Mouse (Mus musculus): ENCODE measurements around the gene Ip6k2. TPM values are rescaled to one million over a fixed set of nuclear protein-coding genes. Genes with fewer than 3 reads are reported as not detected.

Ip6k2 gene
- polyA plus RNA-seq, 1 experiment from 2014 or later: 89.3 TPM

DNA sequence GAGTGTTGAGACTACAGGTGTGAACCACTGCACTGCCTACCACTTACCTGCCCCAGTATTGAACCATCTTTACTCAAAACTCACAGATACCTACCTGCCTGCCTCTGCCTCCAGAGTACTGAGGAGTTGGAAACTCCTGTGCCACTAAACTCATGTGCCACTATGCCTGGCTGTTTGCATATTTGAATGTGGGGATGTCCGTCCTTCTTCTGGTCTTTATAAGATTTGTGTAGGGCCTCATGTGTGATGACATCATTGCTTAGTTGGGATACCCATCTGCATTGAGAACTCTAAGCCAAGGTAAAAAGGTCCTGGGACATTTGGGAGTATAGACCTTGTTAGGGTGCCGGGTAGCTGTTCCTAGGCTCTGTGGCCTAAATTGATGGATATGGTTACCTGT lies 3.5 kb downstream of the Ip6k2 start:
- H3K4me3 ChIP-seq: no peak overlapping the region
- peaks cover 35% of the 10 kb centered on the region for H3K36me3 ChIP-seq (replicated peaks)
- no peaks in the 10 kb centered on the region for H3K9me3 ChIP-seq
- no peak overlapping the region for H3K27ac ChIP-seq
- 91% methylated on average over 2 of the region's 2 CpGs for WGBS
- no peaks in the 10 kb centered on the region for H3K27me3 ChIP-seq (ENCODE audit: poor library complexity, severe bottlenecking)
- DNase-seq (ENCODE audit: extremely low spot score, low spot score): no peak
- peaks cover 78% of the 10 kb centered on the region for H3K4me1 ChIP-seq

- WGBS: 84% methylated on average over 3 of the region's 3 CpGs
- H3K4me3 ChIP-seq: no peak overlapping the region
- H3K27me3 ChIP-seq (ENCODE audit: poor library complexity, severe bottlenecking): no peaks in the 10 kb centered on the region
- H3K9me3 ChIP-seq: no peaks in the 10 kb centered on the region
- H3K4me1 ChIP-seq: peaks cover 80% of the 10 kb centered on the region
- DNase-seq (ENCODE audit: extremely low spot score, low spot score): no peak
- peaks cover 42% of the 10 kb centered on the region for H3K36me3 ChIP-seq (replicated peaks)
- H3K27ac ChIP-seq: no peak overlapping the region
Observed at GRCm38 (mm10) chr9:108788713-108789112, 5.1 kb downstream of the Ip6k2 start.

DNA sequence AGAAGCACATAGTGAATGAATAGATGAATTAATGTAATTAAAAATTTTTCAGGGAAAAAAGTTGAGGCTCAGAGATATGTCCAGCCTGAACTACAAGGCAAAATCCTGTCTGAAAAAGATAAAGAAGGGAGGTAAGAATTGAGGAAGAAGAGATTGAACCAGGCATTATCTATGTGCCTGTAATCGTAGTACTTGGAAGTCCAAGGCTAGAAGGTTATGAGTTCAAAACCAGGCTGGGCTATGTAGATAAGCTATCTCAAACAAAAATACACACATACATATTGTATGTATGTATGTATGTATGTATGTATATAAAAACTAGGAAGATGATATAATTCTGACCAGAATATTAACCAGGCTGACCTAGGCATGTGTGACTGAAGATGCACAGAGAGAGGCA lies 8.7 kb downstream of the Ip6k2 start:
- DNase-seq (ENCODE audit: extremely low spot score, low spot score): no peak
- 88% methylated on average over 1 of the region's 1 CpGs for WGBS

GRCm38 (mm10) chr9:108792730-108793129 lies 9.1 kb downstream of the Ip6k2 start:
- H3K4me1 ChIP-seq: peaks cover 86% of the 10 kb centered on the region
- peaks cover 54% of the 10 kb centered on the region for H3K36me3 ChIP-seq (replicated peaks)
- DNase-seq (ENCODE audit: extremely low spot score, low spot score): no peak
- WGBS: 59% methylated on average over 3 of the region's 3 CpGs
- no peak overlapping the region for H3K27ac ChIP-seq
- H3K27me3 ChIP-seq (ENCODE audit: poor library complexity, severe bottlenecking): no peaks in the 10 kb centered on the region
- H3K4me3 ChIP-seq: no peak overlapping the region
- no peaks in the 10 kb centered on the region for H3K9me3 ChIP-seq

More for the DNA sequence above, 8.7 kb downstream of the Ip6k2 start:
- H3K27ac ChIP-seq: no peak overlapping the region
- no peaks in the 10 kb centered on the region for H3K9me3 ChIP-seq
- H3K4me3 ChIP-seq: no peak overlapping the region
- H3K4me1 ChIP-seq: peaks cover 87% of the 10 kb centered on the region
- peaks cover 54% of the 10 kb centered on the region for H3K36me3 ChIP-seq (replicated peaks)
- no peaks in the 10 kb centered on the region for H3K27me3 ChIP-seq (ENCODE audit: poor library complexity, severe bottlenecking)

- Histone ChIP-seq H3K36me3 (replicated peaks) (peaks cover 67% of the 10 kb centered on the region), H3K27ac (no peak overlapping the region), H3K27me3 (ENCODE audit: poor library complexity, severe bottlenecking) (no peaks in the 10 kb centered on the region), H3K4me3 (peak overlapping the region; percentile 28; the same call in 1 of the 2 replicates), H3K4me1 (peaks cover 62% of the 10 kb centered on the region), H3K9me3 (no peaks in the 10 kb centered on the region)
- WGBS: 77% methylated on average over 2 of the region's 2 CpGs
- DNase-seq (ENCODE audit: extremely low spot score, low spot score): no peak
Observed at GRCm38 (mm10) chr9:108795281-108795680, 11.7 kb downstream of the Ip6k2 start.

DNA sequence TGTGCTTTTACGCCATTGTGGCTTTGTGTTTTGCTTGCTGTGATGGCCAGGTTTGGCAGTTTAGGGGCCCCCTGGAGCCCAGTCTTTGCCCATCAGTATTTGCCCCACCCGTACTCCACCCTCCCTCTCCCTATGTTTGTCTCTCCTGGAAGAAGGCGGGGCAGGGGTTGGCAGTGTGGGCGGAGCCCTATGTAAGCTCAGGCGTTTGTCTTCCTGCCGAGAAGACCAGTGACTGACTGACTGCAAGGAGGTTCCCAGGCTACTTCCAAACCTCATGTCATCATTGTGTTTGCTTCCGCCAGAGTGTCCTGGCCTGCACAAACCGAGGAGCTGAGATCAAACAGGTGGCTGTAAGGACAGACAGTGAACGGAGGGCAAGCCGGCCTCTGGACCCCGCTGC lies 12.2 kb downstream of the Ip6k2 start:
- WGBS: 45% methylated on average over 11 of the region's 11 CpGs
- Histone ChIP-seq H3K4me3 (peak overlapping the region; percentile 28; the same call in 1 of the 2 replicates), H3K27me3 (ENCODE audit: poor library complexity, severe bottlenecking) (no peaks in the 10 kb centered on the region), H3K27ac (peak overlapping the region; percentile 4; the same call in 1 of the 2 replicates), H3K9me3 (no peaks in the 10 kb centered on the region), H3K4me1 (peaks cover 59% of the 10 kb centered on the region), H3K36me3 (replicated peaks) (peaks cover 65% of the 10 kb centered on the region)
- DNase-seq (ENCODE audit: extremely low spot score, low spot score): no peak

DNA sequence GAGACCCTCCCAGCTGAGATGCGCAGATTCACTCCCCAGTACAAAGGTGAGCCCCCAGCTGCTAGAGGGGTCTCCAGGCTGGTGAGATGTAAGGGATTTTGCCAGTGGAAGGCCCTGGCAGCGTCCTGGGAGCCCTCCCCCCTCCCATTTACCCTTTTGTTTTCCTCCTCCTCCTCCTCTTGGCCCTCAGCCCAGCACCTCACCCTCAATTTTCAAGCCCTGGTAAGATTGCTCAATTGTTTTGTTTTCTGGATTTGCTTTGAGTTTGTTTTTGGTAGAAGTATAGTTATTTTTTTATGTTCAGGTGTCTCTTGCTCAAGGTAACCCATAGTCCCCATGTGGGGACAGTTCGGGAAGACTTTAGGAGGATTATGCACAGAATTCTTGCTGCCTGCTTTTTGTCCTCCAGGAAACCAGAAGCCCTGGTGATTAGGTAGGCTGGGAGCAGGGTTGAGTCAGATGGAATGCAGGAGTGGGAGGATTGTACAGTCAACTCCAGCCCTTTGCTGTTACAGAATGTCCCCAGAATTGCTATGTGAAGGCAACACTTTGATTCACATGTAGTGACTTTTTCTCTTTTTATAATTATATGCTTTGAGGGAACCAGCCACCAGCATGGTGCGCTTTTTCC lies 12.9 kb downstream of the Ip6k2 start:
- no peaks in the 10 kb centered on the region for H3K27me3 ChIP-seq (ENCODE audit: poor library complexity, severe bottlenecking)
- peaks cover 59% of the 10 kb centered on the region for H3K4me1 ChIP-seq
- H3K4me3 ChIP-seq: peak overlapping the region; percentile 28; the same call in 1 of the 2 replicates
- no peak for DNase-seq (ENCODE audit: extremely low spot score, low spot score)
- 76% methylated on average over 4 of the region's 4 CpGs for WGBS
- no peaks in the 10 kb centered on the region for H3K9me3 ChIP-seq
- H3K36me3 ChIP-seq (replicated peaks): peaks cover 72% of the 10 kb centered on the region
- peak overlapping the region; percentile 4; the same call in 1 of the 2 replicates for H3K27ac ChIP-seq

DNA sequence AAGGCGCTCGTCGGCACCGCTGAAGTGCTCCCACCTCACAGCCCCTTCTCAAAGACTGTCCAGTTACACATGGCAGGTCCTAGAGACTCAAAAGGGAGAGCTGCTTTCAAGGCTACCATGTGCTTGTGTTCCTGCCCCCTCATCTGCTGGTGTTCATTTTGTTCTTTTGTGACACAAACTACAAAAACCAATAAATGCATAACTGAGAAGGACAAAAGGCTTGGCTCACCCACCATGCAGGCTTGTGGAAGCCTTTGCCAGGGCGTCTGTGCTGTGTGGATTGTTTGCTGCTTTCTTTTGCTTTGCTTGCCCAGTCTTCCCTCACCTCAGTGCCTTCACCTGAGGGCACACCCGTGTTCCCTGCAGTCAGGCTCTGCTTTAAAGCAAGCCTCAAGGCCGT lies 13.9 kb downstream of the Ip6k2 start:
- Histone ChIP-seq H3K27ac (no peak overlapping the region; the same call in 1 of the 2 replicates), H3K4me3 (no peak overlapping the region), H3K4me1 (peaks cover 51% of the 10 kb centered on the region), H3K36me3 (replicated peaks) (peaks cover 82% of the 10 kb centered on the region), H3K27me3 (ENCODE audit: poor library complexity, severe bottlenecking) (no peaks in the 10 kb centered on the region), H3K9me3 (no peaks in the 10 kb centered on the region)
- 92% methylated on average over 7 of the region's 7 CpGs for WGBS
- DNase-seq (ENCODE audit: extremely low spot score, low spot score): no peak

DNA sequence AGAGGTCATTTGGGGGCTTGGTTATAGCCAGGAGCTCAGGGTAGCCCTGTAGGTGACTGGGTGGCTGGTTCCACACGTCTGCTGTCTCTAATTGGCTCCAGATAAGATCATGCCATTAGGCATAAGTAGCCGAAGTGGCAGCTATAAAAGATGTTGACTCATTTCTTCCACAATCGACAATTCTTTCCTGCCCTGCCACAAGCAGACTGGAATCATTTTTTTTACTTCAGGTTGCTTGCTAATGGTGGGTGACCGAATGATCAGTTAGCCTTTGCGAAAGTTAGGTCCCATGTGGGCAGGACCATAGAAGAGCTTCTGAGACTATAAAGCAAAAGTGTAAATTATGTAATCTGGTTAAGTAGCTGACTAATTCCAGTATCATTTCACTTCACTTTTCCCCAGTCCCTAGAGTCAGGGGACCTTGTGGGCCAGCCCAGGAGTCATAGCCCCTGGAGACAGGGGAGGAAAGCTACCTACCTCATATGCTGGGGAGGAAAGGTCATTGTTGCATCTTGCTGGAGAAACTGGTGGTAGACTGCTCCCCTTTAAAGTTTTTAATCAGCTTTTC lies 15.0 kb downstream of the Ip6k2 start:
- no peak overlapping the region for H3K4me3 ChIP-seq
- no peak for DNase-seq (ENCODE audit: extremely low spot score, low spot score)
- peaks cover 39% of the 10 kb centered on the region for H3K4me1 ChIP-seq
- H3K36me3 ChIP-seq (replicated peaks): peaks cover 87% of the 10 kb centered on the region
- no peak overlapping the region for H3K27ac ChIP-seq
- H3K27me3 ChIP-seq (ENCODE audit: poor library complexity, severe bottlenecking): no peaks in the 10 kb centered on the region
- 89% methylated on average over 5 of the region's 5 CpGs for WGBS
- H3K9me3 ChIP-seq: no peaks in the 10 kb centered on the region

- WGBS: 91% methylated on average over 3 of the region's 3 CpGs
- H3K4me3 ChIP-seq: no peak overlapping the region
- no peaks in the 10 kb centered on the region for H3K27me3 ChIP-seq (ENCODE audit: poor library complexity, severe bottlenecking)
- DNase-seq (ENCODE audit: extremely low spot score, low spot score): no peak
- H3K9me3 ChIP-seq: no peaks in the 10 kb centered on the region
- peaks cover 88% of the 10 kb centered on the region for H3K36me3 ChIP-seq (replicated peaks)
- H3K4me1 ChIP-seq: peaks cover 31% of the 10 kb centered on the region
- H3K27ac ChIP-seq: no peak overlapping the region
Observed at GRCm38 (mm10) chr9:108799564-108799963, 16.0 kb downstream of the Ip6k2 start.

GRCm38 (mm10) chr9:108805768-108806167 lies 22.2 kb downstream of the Ip6k2 start:
- peaks cover 25% of the 10 kb centered on the region for H3K4me1 ChIP-seq
- H3K4me3 ChIP-seq: no peak overlapping the region
- 96% methylated on average over 8 of the region's 8 CpGs for WGBS
- no peaks in the 10 kb centered on the region for H3K27me3 ChIP-seq (ENCODE audit: poor library complexity, severe bottlenecking)
- DNase-seq (ENCODE audit: extremely low spot score, low spot score): no peak
- H3K9me3 ChIP-seq: no peaks in the 10 kb centered on the region
- no peak overlapping the region for H3K27ac ChIP-seq
- H3K36me3 ChIP-seq (replicated peaks): peaks cover 77% of the 10 kb centered on the region

- no peak for DNase-seq (ENCODE audit: extremely low spot score, low spot score)
- H3K27me3 ChIP-seq (ENCODE audit: poor library complexity, severe bottlenecking): no peaks in the 10 kb centered on the region
- peaks cover 74% of the 10 kb centered on the region for H3K36me3 ChIP-seq (replicated peaks)
Observed at GRCm38 (mm10) chr9:108806379-108806778, 22.8 kb downstream of the Ip6k2 start.

DNA sequence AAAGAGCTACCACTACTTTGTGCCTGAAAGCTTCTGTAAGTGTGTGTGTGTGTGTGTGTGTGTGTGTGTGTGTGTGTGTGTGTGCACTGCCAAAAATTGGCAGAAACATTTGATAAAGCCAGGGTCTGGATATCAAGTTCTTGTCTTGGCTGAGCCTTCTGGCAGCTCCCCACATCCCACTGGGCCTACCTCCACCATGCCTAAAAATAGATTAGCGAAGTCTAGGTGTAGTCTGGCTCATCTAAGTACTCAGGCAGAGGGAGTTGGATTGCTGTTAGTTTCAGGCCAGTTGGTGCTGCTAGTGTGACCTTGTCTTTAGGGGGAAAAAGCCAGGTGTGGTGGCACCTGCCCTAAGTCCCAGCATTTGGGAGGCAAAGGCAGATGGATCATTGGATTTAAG lies 23.2 kb downstream of the Ip6k2 start:
- Histone ChIP-seq H3K9me3 (no peaks in the 10 kb centered on the region), H3K27ac (no peak overlapping the region), H3K4me3 (no peak overlapping the region), H3K27me3 (ENCODE audit: poor library complexity, severe bottlenecking) (no peaks in the 10 kb centered on the region), H3K4me1 (peaks cover 25% of the 10 kb centered on the region), H3K36me3 (replicated peaks) (peaks cover 74% of the 10 kb centered on the region)
- 93% methylated on average over 1 of the region's 1 CpGs for WGBS
- DNase-seq (ENCODE audit: extremely low spot score, low spot score): no peak

More at GRCm38 (mm10) chr9:108806379-108806778, 22.8 kb downstream of the Ip6k2 start:
- H3K4me3 ChIP-seq: no peak overlapping the region
- H3K4me1 ChIP-seq: peaks cover 25% of the 10 kb centered on the region
- H3K27ac ChIP-seq: no peak overlapping the region
- no peaks in the 10 kb centered on the region for H3K9me3 ChIP-seq
